Mouse (Mus musculus): Measurements from ENCODE around the gene F10.

DNA sequence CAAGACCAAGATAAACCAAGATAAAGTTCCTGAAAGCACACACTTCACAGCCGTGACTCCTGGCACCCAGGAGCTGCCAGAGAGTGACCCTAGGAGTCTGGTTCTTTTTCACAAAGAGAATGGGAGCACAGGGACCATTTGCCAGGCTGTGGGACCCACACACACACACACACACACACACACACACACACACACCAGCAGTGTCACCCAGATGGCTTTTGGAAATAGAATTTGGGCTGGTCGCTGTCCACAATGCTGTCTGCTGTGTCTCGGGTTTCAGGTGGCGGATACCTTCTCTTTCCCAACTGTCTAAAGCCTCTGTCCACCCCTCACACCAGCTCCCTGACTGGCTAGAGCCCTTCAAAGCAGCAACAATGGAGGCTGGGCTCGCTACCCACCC lies 42.6 kb upstream of the F10 start:
- no peak for TF ChIP-seq CTCF (IDR thresholded peaks at IDR 0.05; ENCODE audit: control insufficient read depth, insufficient read depth, low read length)
- TF ChIP-seq POLR2A (IDR thresholded peaks at IDR 0.05; ENCODE audit: borderline replicate concordance, control insufficient read depth, low read depth, low read length): no peak

Data from bone marrow, adult 2 months (tissue).